Mouse (Mus musculus) left cerebral cortex, postnatal 36 days (tissue): Measurements from ENCODE around the gene A630095N17Rik. TPM values are rescaled to one million over a fixed set of nuclear protein-coding genes. Genes with fewer than 3 reads are reported as not detected.
A peak's percentile ranks its signal among the peaks of the same experiment; 100 is the strongest.
"Not testable (repeated sequence)": the region's sequence is repeated elsewhere in the genome, so short reads cannot be mapped to it uniquely, and the experiment has no call there.

Experiments
- DNase-seq, 2 experiments: peaks; one replicate each; pipeline ENCODE4 v3.0.0; 2021 to 2022; ENCODE audit warnings: low spot score in 2 of 2, mixed read lengths in 1 of 2
- intact Hi-C: fragments of 180-260 bp; cut with DNase I; formaldehyde crosslinking; loops from one replicate; pipeline ENCODE4 v1.15.1; 2025
- total RNA-seq, 2 experiments: library from RNA; stranded (reverse); gene quantifications; 2 replicates each; pipeline ENCODE4 v1.2.3; 2021

A630095N17Rik gene
- total RNA-seq, 2 experiments from 2014 or later = not detected

DNA sequence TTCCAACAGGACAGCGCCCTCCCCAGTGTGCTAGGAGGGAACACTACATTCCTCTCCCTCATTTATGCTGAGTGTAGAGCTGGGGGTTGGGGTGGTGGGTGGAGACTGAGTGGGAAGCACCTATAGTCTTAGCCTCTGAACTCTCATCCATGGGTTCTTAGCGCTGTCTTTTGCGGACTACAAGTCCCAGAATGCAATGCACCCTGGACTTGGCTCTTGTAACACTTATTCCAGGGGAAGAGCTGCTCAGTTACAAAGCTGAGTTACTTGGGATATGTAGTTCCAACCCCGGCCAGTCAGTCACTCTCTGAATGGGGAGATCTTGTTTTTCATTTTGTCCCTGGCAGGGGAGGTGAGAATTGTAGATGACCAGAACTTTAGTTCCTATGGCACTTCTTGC lies 12.9 kb upstream of the A630095N17Rik start:
- intact Hi-C loops = no loop called here
- peak in 1 of 2 experiments; percentile 60 for DNase-seq

DNA sequence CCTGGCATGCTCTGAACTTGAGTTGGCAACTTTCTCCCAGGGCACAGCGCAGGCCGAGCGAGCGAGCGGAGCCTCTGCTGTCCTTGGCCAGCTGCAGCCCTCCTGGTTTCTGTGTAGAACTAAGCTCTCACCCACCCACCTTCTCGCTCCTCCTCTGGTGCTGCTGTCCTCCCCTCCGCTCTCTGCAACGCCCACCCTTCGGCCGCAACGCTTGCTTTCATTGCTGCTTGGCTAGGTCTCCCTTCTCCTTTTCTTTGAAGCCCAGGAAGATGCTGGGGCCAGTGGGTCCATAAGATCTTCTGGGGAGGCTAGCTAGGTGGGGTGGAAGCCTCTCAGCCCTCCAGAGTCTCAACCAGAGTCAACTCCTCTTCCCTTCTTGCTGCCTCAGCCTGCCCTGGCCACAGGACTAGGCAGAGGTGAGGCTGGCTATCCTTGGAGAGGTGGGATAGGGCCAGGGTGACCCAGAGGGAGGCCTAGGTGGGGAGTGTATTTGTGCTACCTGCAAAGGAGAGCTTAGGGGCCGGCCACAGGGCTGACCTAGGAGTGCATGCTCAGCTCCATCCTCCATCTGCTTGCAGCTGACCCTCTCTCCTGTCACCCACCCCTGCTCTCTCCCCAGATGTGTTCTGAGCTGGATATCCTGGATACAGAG lies 12.4 kb upstream of the A630095N17Rik start:
- intact Hi-C loops = no loop called here
- peak in 1 of 2 experiments; percentile 51 for DNase-seq

DNA sequence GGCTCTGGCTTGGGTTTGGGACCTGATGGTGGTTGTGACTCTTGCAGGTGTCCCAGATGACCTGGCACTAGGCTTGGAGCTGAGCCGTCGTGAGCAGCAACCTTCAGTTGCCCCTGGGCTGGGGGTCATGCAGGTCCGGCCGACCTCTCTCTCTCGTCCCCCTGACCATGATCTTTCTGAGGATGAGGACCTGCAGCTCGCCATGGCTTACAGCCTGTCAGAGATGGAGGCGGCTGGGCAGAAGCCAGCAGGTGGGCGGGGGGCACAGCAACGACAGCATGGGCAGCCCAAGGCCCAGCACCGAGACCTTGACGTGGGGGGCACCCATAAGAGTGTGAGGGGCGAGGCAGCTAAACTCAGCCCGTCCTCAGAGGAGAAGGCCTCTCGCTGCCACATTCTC lies 11.5 kb upstream of the A630095N17Rik start:
- DNase-seq = no peak
- intact Hi-C loops = no loop called here

DNA sequence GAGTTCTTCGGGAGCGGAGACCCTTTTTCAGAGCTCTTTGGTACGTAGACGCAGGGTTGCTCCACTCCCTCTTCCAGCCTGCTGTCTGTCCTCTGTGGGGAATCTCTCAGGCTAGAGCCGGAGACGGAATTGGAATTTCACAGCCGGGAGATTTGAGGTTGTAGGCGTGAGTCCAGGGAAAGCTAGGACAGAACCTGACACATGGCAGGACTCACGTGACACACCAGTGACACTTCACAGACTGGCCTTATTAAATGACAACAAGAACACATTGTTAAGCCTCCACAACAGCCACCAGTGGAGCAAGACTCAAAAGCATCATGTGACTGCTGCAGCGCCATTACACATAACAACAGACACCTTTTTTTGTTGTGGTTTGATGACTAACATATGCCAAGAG lies 7.7 kb upstream of the A630095N17Rik start:
- peak in 1 of 2 experiments; percentile 35 for DNase-seq

DNA sequence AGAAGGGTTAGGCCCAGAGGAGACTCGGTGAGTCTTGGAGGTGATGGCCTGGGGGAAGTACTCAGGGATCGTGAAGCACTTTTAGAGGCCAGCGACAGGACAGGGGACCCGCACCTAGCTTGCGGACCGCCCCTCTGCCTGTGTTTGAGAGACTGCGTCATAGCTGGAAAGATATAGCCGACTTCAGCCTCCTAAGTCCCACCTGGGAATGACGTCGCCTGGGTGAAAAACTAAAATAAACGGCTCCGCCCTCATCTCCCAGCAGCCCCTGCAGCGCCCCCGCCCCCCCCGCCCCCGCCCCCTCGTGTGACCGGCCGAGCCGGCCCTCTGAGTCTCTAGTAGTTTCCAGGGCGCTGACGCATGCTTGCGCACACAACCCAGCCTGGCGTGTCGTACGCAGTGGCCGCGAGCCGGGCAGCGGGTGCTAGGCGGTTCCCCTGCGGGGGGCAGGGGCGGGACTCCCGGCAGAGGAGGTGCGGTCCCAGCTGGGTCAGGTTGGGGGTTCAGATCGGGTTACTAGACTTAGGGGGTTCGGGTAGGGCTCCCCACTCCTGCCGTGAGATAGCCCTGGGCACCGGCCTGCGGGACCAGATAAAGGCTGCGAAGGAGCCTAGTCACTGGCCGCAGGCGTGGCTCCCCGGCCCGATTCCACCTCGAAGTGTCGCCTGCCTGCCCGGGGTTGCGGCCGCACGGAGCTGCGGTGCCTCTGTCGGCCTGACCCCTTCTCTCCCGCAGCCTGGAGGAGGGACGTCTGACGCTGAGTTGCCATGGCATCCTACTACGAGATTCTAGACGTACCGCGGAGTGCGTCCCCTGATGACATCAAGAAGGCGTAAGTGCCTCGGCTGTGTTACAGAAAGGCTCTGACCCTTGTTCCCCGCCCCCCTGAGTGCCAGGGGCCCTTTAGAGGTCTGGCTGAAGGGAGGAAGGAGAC lies 4.5 kb upstream of the A630095N17Rik start, which contains the start of gene Dnajb2:
Gene Dnajb2 (plus strand): TSS at position 290 of the 934 bp plus-strand sequence.
- peak; percentile 85 to 86 for DNase-seq
- intact Hi-C loops = loop anchor here (1.0 kb wide), 1 partner anchor 18 kb away; no protein-coding TSS in a partner anchor

More for the DNA sequence above, 7.7 kb upstream of the A630095N17Rik start:
- intact Hi-C loops = no loop called here

DNA sequence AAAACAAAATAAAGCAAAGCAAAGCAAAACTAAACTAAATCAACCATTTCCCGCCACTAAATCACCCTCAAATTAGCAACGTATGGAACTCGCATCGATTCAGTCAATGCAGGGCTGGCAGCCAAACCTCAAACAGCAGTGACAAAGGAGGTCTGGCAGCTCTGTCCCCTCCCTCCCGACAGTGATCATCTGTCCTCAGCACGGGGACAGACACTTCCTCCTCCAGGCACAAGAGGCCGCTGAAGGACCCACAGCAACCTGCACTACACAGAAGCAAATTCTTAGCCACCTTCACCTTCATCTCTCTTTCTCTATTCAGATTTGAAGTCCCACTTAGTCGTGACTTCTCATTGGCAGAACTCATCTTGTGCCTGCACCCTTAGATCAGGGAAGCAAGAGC lies 2.7 kb upstream of the A630095N17Rik start:
- intact Hi-C loops = no loop called here
- peak in 1 of 2 experiments; percentile 62 for DNase-seq

- DNase-seq, intact Hi-C loops: not testable (repeated sequence)
These were observed 587 bp upstream of the A630095N17Rik start for GRCm38 (mm10) chr1:75232489-75232888.

GRCm38 (mm10) chr1:75231224-75231623 lies 678 bp downstream of the A630095N17Rik start:
- intact Hi-C loops = no loop called here
- no peak for DNase-seq

DNA sequence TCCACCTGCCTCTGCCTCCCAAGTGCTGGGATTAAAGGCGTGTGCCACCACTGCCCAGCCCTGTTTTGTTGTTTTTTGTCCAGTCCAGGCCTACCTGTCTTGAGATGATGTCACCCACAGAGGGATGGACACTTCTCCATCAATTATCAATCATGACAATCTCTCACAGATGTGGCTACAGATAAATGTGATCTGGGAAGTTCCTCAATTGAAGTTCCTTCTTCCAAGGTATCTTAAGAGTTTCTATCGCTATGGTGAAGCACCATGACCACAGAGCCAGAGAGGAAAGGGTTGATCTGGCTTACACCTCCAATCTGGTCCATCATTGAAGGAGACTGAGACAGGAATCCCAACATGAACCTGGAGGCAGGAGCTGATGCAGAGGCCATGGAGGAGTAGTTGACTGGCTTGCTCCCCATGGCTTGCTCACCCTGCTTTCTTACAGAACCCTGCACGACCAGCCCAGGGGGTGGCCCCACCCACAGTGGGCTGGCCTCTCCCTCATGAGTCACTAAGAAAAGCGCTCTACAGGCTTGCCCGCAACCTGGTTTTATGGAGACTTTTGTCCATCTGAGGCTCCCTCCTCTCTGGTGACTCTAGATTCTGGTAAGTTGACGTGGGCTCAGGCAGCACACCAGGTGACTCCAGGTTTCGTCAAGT lies 1.4 kb downstream of the A630095N17Rik start:
- intact Hi-C loops = no loop called here
- no peak for DNase-seq

DNA sequence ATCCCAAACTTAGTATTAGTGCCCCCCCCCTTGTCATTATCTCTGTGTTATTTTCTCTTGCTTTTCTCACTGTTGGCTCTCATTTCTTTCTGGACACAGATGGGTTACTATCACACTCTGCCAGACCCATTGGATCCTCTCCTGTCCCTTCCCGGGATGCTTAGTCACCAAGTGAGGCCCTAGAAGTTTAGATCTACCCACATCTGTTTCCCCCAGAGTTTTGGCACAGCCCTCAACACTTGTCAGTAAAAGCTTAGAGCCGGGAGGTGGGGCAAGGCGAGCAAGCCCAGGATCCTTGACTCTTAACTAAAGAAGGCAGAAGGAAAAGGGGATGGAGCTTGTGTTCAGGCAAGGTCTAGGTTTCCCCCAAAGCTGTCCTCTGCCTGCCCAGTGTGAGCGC lies 2.7 kb downstream of the A630095N17Rik start:
- DNase-seq = no peak
- intact Hi-C loops = no loop called here

GRCm38 (mm10) chr1:75227653-75228052 lies 4.2 kb downstream of the A630095N17Rik start:
- DNase-seq = no peak
- intact Hi-C loops = no loop called here

DNA sequence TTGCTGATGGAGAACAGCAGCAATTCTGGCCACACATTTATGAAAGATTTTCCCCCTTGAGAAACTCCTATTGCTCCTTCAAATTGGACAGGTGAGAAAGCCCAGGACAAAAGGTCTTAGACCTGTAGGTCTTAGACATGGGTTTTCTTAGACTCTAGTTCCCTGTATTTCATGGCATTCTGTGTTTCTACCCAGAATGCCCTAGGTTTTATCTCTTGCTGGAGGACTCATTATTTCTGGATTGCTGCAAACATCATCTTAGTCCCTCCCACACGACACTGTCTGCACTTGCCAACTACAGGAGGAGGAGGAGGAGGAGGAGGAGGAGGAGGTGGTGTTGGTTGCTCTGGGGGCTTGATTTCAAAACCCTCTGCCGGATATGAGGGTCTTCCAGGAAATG lies 5.8 kb downstream of the A630095N17Rik start:
- no peak for DNase-seq
- intact Hi-C loops = no loop called here

DNA sequence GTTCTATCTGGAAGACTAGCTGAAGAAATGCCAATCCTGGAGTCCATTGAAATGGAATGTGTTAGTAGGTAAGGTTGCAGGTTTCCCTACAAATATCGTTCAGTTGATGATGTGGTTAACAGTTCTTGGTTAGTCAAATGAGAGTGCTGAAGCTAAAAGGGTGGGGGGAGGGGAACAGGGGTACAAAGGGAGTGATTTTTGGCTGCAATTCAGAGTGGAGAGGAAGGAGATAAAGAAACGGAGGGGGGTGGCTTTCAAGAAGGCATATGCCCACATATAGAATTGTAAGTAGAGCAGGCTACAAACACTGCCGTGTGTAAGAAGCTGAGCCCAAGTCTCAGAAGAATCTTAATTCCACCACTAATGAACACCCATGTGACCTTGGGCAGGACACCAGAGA lies 6.4 kb downstream of the A630095N17Rik start:
- DNase-seq = no peak
- intact Hi-C loops = no loop called here

DNA sequence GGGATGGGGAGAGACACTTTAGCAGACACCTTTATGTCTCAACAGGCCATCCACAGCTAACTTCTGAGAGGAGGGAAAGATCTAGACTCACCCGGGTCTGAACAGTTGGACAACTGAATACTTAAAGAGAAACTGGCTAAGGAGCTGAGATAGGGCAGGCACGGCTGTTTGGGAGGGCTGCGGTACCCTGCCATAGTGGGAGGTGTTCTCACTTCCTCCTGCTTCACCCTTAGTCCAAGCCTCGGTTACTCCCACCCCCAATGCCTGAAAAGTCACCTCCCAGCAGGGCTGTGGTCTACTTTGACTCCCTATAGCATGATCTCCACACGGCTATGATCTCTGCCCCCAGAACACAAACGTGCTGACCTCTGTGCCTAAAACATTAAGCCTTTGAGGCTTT lies 8.4 kb downstream of the A630095N17Rik start:
- no peak for DNase-seq
- intact Hi-C loops = no loop called here

GRCm38 (mm10) chr1:75222926-75223325 lies 9.0 kb downstream of the A630095N17Rik start:
- no peak for DNase-seq
- intact Hi-C loops = no loop called here

GRCm38 (mm10) chr1:75221538-75221937 lies 10.4 kb downstream of the A630095N17Rik start:
- intact Hi-C loops = no loop called here

DNA sequence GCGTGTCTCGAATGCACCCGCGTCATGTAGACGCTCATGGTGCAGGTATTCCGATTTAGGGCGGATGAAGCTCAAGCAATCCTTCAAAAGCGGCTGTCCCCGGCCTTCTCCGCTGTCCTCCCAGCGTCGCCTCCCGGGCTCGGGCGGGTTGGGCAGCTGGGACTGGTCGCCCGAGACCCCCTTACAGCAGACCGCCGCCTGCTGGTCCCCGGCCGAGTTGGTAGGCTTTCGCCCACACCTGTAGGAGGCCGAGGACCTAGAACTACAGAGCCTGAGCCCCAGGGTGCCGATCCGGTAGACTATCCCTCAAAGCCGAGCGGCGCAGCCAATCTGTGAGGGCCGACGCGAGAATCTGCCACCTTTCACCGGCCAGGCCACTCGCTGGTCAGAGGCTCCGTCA lies 12.4 kb downstream of the A630095N17Rik start, which contains the start of gene Tuba4a:
Gene Tuba4a (minus strand): TSS at position 335 of the 400 bp plus-strand sequence.
- intact Hi-C loops = loop anchor here (2.0 kb wide), 1 partner anchor 43 kb away; no protein-coding TSS in a partner anchor
- no peak for DNase-seq

More at GRCm38 (mm10) chr1:75221538-75221937, 10.4 kb downstream of the A630095N17Rik start:
- no peak for DNase-seq

DNA sequence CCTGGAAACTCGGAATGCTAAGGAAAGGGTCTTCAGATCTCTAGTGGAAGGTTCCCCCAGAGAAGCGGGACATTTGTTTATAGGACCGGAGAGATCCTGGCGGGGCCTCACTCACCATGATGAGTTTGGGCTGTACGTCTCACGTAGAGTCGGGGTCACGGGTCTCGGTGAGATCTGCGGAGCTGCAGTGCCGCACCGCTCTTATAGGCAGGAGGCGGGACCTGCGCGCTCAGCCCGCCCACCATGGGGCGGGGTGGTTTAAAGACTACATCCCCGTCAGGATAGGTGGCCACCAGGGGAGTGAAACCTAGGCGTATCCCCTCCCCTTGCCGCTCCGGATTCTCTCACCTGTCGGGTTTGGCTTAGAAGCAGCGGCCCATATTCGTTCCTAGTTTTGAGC lies 12.8 kb downstream of the A630095N17Rik start:
- intact Hi-C loops = loop anchor here (2.0 kb wide), 1 partner anchor 44 kb away; no protein-coding TSS in a partner anchor
- DNase-seq = peak; percentile 90 to 93

DNA sequence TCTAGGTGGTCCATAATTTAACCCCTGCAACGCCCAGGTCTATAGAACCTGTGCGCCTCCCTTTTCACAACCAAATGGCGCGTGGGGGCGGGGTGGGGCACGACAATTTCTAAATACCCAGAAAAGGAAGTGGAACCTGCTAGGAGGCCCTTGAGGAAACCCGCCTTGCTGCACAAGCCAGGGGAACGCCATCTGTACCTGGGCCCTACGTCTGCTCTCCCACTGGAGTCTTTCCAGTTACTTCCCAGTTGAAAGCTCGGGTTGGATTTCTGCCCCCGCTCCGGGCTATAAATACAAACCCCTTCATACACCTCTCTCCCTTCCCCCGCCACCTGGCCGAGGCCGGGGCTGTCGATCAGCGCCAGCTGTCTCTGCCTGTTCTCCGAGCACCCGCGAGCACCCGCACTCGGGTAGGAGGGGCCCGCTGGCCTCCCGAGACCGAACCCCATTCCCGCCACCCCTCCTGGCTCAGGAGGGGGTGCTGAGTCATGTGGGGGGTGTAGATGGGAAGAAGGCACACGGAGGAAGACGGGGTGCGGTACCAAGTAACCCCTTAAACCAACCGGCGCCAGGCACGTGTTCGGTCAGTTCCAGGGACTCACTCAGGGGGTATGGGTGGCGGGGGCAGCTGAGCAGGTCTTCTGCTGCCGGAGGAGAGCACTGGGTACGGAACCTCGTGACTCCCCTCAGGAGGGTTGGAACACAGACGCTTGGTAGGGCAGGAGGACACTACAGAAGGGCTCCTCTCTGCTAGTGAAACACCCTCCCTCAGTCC lies 13.5 kb downstream of the A630095N17Rik start:
- DNase-seq = peak; percentile 76 to 85
- intact Hi-C loops = loop anchor here (1.0 to 2.0 kb wide), 2 partner anchors 18 to 44 kb away; partner anchors contain the start of gene Dnajb2
